Mouse (Mus musculus) lung, embryonic 16.5 days (tissue): ENCODE results near the gene Asxl1. TPM values are rescaled to one million over a fixed set of nuclear protein-coding genes. Genes with fewer than 3 reads are reported as not detected.

Experiments
- ATAC-seq: fragments of 200-750 bp; cut with Nextera tagmentation; 2 replicates; pipeline ENCODE4 v1.8.0; 2017; ENCODE audit warnings: low read depth, mild to moderate bottlenecking, moderate library complexity
- H3K27ac ChIP-seq: fragments of 300-500 bp; sonication (generic); 2 replicates; pipeline ENCODE4 v1.5.1; 2014; ENCODE audit warnings: mild to moderate bottlenecking, control low read depth, low read length
- H3K27me3 ChIP-seq: fragments of 300-500 bp; sonication (generic); 2 replicates; pipeline ENCODE4 v1.6.1; 2014; ENCODE audit warnings: low read depth, low read length, mixed read lengths; ENCODE audit not compliant: control insufficient read depth, insufficient read depth
- H3K36me3 ChIP-seq: fragments of 300-500 bp; sonication (generic); 2 replicates; pipeline ENCODE4 v1.6.1; 2014; ENCODE audit warnings: low read length; ENCODE audit not compliant: control insufficient read depth, insufficient read depth
- H3K4me1 ChIP-seq: fragments of 300-500 bp; sonication (generic); replicated peaks from 2 replicates; pipeline ENCODE4 v1.6.1; 2014; ENCODE audit warnings: low read length, mixed read lengths; ENCODE audit not compliant: control insufficient read depth, insufficient read depth
- H3K4me2 ChIP-seq: fragments of 300-500 bp; sonication (generic); 2 replicates; pipeline ENCODE4 v1.6.1; 2014; ENCODE audit warnings: low read depth, low read length, control low read depth
- H3K4me3 ChIP-seq: fragments of 300-500 bp; sonication (generic); 2 replicates; pipeline ENCODE4 v1.5.1; 2014; ENCODE audit warnings: mild to moderate bottlenecking, low read length, control low read depth
- H3K9ac ChIP-seq: fragments of 300-500 bp; sonication (generic); 2 replicates; pipeline ENCODE4 v1.6.1; 2014; ENCODE audit warnings: low read length, control low read depth
- H3K9me3 ChIP-seq: fragments of 300-500 bp; sonication (generic); 2 replicates; pipeline ENCODE4 v1.6.1; 2016; ENCODE audit warnings: low read length; ENCODE audit not compliant: control insufficient read depth
- WGBS: fragments of 180-500 bp; shearing (Covaris S2); extraction: QIAGEN DNeasy Blood & Tissue Kit; methylation state at CpG from one replicate; pipeline ENCODE4 v1.1.7; 2014; 5-methylcytosine and 5-hydroxymethylcytosine counted together
- polyA plus RNA-seq: library from polyadenylated mRNA; unstranded; fragments of >200 nt; fragmentation: Nextera tagmentation; extraction: Ambion mirVana; gene quantifications from 2 replicates; pipeline ENCODE4 v1.2.1, GENCODE M21; 2015

The Asxl1 gene
- polyA plus RNA-seq, 1 experiment from 2014 or later, result 9.6 TPM

- H3K9ac ChIP-seq, result no peak overlapping the region
- no peaks in the 10 kb centered on the region for H3K27me3 ChIP-seq
- no peaks in the 10 kb centered on the region for H3K9me3 ChIP-seq
- H3K27ac ChIP-seq, result no peak overlapping the region
- WGBS, result 77% methylated on average over 6 of the region's 6 CpGs
- no peaks in the 10 kb centered on the region for H3K36me3 ChIP-seq
- no peak for ATAC-seq
- H3K4me2 ChIP-seq, result no peak overlapping the region
- no peaks in the 10 kb centered on the region; the same call in 1 of the 2 replicates for H3K4me1 ChIP-seq
- H3K4me3 ChIP-seq, result no peak overlapping the region
Measured at GRCm38 (mm10) chr2:153448519-153448918, 102.9 kb downstream of the Asxl1 start.

Other genes starting within 250 kb of the Asxl1 start
- gene Hck, start 237.4 kb upstream of the Asxl1 start, polyA plus RNA-seq, result 4.5 and 6.9 TPM in 2 replicates
- 74.9 and 79.0 TPM in 2 replicates for gene Tm9sf4, start 184.5 kb upstream of the Asxl1 start, polyA plus RNA-seq
- gene Tspyl3, start 120.4 kb upstream of the Asxl1 start, polyA plus RNA-seq, result 8.4 and 8.7 TPM in 2 replicates
- gene Plagl2, start 104.4 kb upstream of the Asxl1 start, polyA plus RNA-seq, result 14.4 and 17.1 TPM in 2 replicates
- gene Pofut1, start 104.3 kb upstream of the Asxl1 start, polyA plus RNA-seq, result 6.2 and 6.7 TPM in 2 replicates
- 7.1 TPM in 2 replicates for gene Kif3b, start 54.4 kb upstream of the Asxl1 start, polyA plus RNA-seq
- gene 4930404H24Rik, start 147.0 kb downstream of the Asxl1 start, polyA plus RNA-seq, result not detected in 2 replicates
- 8.9 and 9.9 TPM in 2 replicates for gene Nol4l, start 184.1 kb downstream of the Asxl1 start, polyA plus RNA-seq